Mouse (Mus musculus) brain, embryonic 14.5 days (tissue): Measurements from ENCODE around the gene Znrd1as.

ENCODE experiments used
- CTCF ChIP-seq: fragments of 200-500 bp; IDR thresholded peaks from 2 replicates; pipeline ENCODE4 v1.5.1; 2012; ENCODE audit warnings: inconsistent platforms, mild to moderate bottlenecking, moderate library complexity, borderline replicate concordance; ENCODE audit not compliant: insufficient read depth, insufficient read length; ENCODE audit errors: extremely low read depth
- POLR2A ChIP-seq: fragments of 200-500 bp; IDR thresholded peaks from 2 replicates; pipeline ENCODE4 v1.6.1; 2012; ENCODE audit warnings: mild to moderate bottlenecking, inconsistent platforms, borderline replicate concordance; ENCODE audit not compliant: poor library complexity, insufficient read depth, insufficient read length, severe bottlenecking; ENCODE audit errors: extremely low read depth

GRCm38 (mm10) chr17:36920239-36920638, 38.2 kb upstream of the Znrd1as start:
- TF ChIP-seq CTCF (no peak), POLR2A (no peak)
